Mouse (Mus musculus): ENCODE results near the gene Rdh5. TPM values are rescaled to one million over a fixed set of nuclear protein-coding genes. Genes with fewer than 3 reads are reported as not detected.

Gene Rdh5
- total RNA-seq, 2 experiments from 2014 or later, result 8.1 to 8.8 TPM

DNA sequence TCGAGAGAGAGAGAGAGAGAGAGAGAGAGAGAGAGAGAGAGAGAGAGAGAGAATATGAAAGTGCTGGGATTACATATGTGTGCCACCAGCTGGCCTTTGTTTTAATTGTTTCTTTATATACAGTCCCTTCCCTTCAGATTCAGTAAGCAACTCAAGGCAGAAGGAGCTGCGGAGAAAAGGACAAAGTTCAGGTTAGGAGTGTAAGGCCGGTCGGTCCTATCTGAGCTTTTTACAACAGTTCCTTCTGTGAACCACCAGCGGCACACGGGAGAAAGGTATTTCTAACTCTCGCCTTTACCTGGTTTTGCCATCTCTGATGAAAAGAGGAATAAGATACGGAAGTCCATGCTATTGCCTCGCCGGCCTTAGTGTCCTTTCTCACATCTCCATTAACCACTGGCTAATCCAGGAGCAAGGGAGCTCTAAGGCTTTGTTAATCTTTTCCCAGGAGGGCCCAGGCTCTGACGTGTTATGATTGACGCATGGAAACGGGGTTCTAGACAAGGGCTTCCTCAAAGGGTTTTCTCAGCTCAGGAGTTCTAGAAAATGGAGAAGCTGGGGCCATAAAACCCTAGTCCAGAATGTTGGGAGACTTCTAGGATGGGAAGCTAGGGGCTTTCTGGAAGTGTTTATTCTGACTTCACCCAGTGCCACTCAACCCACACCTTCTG is 13.8 kb downstream of the Rdh5 start:
- DNase-seq (ENCODE audit: low spot score in 2 of 2), result no peak

- no peak for DNase-seq (ENCODE audit: low spot score in 2 of 2)
Observed at GRCm38 (mm10) chr10:128904812-128905211, 17.9 kb downstream of the Rdh5 start.

DNA sequence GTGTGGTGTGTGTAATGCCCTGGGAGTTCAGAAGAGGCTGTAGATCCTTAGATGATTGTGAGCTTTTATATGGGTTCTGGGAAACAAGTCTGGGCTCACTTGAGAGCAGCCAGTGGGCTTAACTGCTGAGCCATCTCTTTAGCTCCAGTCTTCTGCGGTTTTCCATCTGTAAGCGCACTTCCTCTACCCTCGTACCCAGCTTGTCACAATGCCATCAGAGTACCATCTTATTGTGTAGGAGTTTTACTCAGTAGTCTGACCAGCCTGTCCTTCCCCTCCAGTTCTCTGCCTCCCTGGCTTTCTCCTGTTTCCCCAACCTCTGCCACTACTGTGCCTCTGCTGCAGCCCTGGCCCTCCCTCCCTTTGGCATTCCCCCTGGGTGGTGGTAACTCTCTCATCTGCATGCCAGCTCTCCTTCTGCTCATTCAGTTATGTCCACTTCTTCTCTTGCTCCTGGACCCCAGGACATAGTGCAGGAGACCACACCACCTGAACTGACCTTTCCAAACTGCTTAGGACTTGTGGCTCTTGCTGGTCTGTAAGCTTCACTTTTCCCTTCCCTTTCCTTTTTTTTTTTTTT is 20.2 kb downstream of the Rdh5 start:
- DNase-seq (ENCODE audit: low spot score in 2 of 2), result no peak

DNA sequence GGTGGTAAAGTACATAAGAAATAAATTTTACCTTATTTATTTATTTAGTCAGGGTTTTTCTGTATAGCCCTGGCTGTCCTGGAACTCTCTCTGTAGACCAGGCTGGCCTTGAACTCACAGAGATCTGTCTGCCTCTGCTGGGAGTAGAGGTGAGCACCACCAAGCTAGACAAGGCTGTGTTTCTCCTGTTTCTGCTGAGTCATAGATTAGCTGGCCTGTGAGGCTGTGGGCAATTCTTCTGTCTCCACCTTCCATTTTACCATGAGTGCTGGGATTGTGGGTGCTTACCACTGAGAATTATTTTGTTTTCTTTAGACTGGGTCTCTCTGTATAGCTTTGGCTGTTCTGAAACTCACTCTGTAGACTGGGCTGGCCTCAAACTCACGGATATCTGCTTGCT is 21.3 kb downstream of the Rdh5 start:
- no peak for DNase-seq (ENCODE audit: low spot score in 2 of 2)

DNA sequence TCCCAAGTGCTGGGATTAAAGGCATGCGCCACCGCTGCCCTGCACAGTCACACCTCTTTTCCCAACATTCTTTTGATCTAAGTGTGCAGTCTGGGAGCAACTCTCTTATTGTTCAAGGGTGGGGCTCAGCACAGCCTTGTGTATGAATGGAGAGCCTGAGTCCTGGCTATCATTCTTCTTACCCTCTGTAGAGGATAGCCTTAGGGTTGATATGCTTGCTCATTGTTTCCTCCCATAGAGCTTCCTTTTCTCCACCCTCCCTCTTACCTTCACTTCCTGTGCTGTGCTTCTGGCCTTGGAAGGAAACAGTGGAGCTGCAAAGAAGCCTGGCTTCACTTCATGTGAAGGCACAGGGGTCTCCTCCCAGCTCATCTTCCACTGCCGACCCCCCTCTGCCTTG is 22.0 kb downstream of the Rdh5 start, which contains the start of gene Cd63:
Gene Cd63, plus strand, starts transcription at position 292 of the 400 bp plus-strand sequence.
- DNase-seq (ENCODE audit: low spot score in 2 of 2), result no peak

DNA sequence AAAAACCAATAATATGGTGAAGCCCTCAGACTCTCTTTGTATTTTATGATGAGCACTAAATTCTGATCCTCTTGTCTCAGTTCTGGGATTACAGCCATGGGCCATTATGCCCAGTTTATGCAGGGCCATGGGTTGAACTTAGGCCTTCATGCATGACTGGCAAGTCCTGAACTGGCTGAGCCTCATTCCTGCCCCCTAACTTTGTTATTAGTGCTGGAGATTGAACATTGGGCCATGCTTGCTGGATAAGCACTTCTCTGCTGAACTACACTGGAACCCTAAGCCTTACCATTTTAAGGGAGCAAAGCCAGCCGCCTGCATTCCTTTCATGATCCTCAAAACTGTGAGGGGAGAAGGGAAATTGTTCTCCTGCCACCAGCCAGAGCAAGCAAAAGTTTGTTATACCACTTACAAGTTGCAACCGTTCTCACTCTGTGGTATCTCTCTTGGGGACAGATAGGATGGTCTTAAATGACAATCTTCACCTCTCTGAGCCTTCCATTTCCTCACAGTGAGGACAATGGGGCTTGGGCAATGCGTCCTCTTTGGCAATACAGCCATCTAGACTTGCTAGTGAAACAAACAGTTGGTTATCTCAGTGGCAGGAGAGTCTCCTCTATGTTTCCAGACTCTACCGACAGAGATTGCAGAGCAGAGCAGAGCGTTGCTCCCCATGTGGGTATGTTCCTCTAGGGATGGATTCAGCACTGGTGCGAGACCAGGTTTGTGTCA is 22.8 kb downstream of the Rdh5 start:
- no peak for DNase-seq (ENCODE audit: low spot score in 2 of 2)

DNA sequence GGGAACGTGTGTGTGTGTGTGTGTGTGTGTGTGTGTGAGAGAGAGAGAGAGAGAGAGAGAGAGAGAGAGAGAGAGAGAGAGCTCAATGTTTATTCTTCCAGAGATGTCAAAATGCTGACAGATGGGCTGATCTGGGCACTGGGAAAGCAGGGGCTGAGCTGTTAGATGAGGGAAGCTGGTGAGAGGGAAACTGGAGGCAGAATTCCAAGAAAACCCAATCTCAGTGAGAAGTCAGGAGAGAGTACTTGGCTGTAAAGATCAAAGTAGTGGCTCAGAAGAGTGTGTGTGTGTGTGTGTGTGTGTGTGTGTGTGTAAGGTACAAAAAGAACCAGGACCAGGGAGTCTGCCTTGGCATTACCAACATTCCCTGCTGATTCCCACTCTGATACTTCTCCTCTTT is 25.2 kb downstream of the Rdh5 start:
- DNase-seq (ENCODE audit: low spot score in 2 of 2), result peak in 1 of 2 experiments; percentile 62

DNA sequence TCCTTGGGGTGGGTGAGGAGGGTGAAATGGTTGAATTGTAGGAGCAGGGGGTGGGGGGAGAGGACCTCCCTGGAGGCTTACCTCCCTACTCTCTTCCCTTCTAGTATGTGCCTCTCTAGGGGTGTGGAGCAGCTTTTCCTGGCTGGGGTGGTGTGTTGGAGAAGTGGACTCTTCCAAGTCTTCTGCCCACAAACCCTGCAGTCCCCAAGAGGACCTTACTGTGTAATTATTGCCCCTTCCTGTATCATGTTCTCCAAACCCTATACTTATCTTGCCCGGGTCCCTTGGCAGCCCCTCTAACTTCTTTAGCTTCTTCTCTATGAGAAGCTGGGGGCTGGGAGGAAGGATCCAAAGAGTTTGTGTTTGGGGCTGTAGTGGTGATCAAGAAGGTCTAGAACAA is 25.9 kb downstream of the Rdh5 start:
- DNase-seq (ENCODE audit: low spot score in 2 of 2), result no peak

DNA sequence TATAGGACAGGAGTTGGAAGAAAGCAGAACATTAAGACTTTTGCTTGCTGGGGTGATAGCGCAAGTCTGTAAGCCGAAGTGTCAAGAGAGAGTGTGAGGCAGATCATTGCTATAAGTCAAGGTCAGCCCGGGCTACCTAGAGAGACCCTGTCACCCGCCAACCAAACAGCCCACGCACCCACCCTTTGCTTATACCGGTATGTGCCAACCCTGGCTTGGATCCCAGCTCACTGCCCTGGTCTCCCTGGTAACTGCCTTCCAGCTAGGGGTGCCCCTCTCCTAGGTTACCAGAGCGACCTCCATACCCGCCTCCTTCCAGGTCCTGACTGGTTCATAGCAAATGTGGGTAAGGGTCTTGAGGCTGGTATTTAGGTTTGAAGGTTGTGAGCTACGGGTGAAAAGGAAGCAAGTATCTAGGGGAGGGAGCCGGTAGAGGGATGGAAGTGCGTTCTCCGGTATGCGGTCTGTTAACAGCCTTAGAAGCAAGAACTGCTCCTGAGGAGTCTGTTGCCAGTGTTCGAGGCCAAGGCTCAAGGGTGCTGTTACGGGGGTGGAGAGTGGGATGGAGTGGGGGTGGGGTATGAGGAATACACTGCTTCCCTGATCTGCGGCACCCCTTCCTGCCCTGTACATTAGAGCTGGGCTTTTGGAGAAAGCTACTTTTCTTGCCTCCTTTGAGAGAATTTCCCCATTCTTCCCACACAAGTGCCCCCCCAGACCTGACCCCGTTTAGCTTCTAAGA is 26.6 kb downstream of the Rdh5 start:
- peak; percentile 64 to 80 for DNase-seq (ENCODE audit: low spot score in 2 of 2)

DNA sequence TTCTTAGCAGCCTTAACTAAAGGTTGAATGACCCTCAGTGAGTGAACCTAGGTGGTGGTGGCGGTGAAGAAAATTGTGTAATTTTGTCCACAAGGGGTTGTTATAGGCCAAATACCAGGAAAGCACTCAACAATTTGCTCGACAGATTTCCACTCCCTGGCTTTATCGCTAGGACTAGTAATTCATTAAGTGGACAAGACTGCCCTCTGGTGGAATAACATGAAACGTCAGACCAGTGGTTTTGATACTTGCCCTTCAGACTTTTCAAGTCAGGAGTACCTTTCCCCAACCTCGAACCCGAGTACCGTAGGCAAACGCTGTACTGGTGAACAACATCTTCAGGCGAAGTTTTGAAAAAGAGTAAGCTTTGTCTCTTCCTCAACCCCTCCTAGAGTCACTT is 27.3 kb downstream of the Rdh5 start:
- DNase-seq (ENCODE audit: low spot score in 2 of 2), result peak; percentile 84 to 94

- DNase-seq (ENCODE audit: low spot score in 2 of 2), result no peak
Observed at GRCm38 (mm10) chr10:128892246-128892645, 30.4 kb downstream of the Rdh5 start.

GRCm38 (mm10) chr10:128891296-128892094 is 31.2 kb downstream of the Rdh5 start, which contains the start of gene Gdf11:
Gdf11 (minus strand) TSS chr10:128891718.
- peak; percentile 64 to 75 for DNase-seq (ENCODE audit: low spot score in 2 of 2)

DNA sequence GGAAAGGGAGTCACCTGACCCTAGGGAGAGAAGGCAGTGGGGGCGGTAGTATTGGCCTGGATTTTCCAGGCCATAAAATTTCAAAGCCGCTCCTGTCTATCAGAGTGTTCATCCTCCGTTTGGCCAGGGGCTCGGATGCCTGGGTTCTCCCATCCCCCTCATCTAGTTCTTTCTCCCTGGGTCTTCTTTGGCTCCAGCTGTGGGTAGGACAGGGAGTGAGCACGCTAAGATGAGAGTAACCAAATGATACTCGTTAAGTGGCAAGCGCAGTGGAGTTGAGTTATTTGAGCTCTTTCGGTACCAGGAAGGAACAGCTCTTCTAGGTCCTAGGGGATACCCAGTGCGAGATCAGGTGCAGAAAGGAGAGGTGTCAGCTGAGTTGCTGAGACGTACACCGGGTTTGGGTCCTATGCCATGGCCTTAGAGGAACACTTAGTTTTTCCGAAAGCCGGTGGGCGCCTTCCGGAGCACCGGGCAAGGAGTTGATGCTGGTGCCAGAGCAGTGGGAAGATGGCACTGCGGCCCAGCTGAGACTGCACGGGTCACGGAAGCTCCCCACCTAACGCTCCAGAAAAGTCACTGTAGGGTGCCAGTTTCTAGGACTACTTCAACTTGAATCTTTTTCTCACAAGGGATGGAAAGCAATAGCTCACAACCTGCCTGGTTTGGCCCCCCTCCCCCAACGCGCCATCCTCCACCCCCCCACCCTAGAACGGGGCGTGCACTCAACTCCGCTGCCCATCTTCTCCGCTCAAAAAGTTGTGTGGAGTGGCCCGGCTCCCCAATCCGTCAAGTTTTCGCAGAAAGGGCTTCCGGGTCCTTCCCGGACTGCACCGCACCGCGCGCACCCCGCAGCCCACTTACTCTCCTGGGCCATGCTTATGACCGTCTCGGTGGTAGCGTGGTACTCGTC is 32.0 kb downstream of the Rdh5 start:
- DNase-seq (ENCODE audit: low spot score in 2 of 2), result no peak

GRCm38 (mm10) chr10:128889846-128890245 is 32.8 kb downstream of the Rdh5 start:
- DNase-seq (ENCODE audit: low spot score in 2 of 2), result no peak

DNA sequence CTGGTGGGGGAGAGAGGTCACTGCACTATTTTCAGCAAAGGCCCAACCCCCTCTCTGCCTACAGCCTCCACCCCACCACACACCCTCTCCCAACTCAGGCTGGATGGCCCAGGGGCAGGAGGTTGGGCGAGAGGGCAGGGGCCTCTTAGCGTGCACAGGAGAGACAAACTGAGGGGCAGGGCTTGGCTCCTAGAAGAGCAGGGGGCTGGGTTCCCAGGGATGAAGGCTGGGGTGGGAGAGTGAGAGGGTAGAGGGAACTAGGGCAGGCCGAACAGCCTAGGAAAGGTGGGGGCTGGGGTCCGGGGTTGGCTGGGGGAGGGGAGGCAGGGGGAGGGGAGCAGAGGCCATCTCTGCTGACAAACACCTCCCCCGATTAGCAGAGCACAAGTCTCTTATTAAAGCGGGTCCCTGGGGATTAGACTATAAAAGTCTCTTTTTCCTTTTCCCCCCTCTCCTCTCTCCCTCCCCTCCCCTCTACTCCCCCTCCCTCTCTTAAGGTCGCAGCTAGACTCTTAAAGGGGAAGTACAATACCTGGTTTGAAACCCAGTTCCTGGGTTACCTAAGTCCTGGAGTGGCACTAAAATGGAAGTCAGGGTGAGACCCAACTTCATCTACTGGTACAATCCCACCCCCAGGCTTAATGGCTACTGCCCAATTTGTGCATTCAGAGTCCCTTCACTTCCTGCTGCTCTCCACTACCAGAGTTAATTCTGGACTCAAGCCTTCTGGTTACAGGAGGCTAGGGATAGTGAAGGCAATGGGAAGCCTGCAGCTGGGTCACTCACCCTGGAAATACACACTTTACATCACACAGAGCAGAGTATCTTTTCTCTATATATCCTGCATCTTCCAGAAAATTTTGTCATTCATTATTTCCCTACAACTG is 33.5 kb downstream of the Rdh5 start:
- no peak for DNase-seq (ENCODE audit: low spot score in 2 of 2)

DNA sequence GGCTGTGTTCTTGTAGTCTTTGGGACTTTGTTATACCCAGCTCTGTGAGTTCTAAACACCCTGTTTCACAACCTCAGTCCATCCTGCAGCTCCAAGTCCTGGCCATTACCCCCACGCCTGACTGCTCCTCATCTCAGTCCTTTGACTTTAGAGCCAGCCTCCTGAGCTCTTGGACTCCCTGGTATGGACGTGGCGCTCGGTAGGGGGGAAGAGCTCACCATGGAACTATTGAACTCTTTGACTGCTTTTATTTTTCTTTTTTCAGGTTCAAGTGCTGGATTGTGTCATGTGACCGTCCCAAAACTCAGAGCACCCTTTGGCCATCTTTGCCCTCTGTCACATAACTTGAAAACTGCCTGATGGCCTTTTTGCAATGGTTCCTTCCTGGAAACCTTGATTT is 40.6 kb downstream of the Rdh5 start:
- no peak for DNase-seq (ENCODE audit: low spot score in 2 of 2)

- no peak for DNase-seq (ENCODE audit: low spot score in 2 of 2)
Observed at GRCm38 (mm10) chr10:128878811-128879210, 43.9 kb downstream of the Rdh5 start.

DNA sequence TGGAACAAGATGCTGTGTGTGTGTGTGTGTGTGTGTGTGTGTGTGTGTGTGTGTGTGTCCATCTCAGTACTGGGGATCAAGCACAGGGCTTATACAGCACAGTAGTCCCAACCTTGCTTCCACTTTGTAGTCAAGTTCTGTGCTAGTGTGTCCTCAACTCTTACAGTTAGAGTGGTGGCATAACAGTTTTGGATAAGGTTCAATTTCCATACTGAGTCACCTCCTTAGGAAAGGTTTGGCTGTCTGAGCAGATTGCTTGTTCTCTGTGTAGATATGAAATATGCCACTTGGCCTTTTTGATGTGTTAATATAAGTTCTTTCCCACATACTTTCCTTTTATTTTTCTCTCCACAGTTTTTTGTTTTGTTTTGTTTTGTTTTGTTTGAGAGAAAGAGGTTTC is 44.4 kb downstream of the Rdh5 start:
- no peak for DNase-seq (ENCODE audit: low spot score in 2 of 2)

- no peak for DNase-seq (ENCODE audit: low spot score in 2 of 2)
Observed at GRCm38 (mm10) chr10:128870341-128870740, 52.3 kb downstream of the Rdh5 start.
